Mouse (Mus musculus) left cerebral cortex, adult 9 months (tissue): ENCODE results near the gene Zfp174.
"Not testable (repeated sequence)": the region's sequence is repeated elsewhere in the genome, so short reads cannot be mapped to it uniquely, and the experiment has no call there.

Source experiments
- DNase-seq, 2 experiments: peaks; one replicate each; pipeline ENCODE4 v3.0.0; 2022; ENCODE audit warnings: low spot score in 2 of 2

The Zfp174 gene

DNA sequence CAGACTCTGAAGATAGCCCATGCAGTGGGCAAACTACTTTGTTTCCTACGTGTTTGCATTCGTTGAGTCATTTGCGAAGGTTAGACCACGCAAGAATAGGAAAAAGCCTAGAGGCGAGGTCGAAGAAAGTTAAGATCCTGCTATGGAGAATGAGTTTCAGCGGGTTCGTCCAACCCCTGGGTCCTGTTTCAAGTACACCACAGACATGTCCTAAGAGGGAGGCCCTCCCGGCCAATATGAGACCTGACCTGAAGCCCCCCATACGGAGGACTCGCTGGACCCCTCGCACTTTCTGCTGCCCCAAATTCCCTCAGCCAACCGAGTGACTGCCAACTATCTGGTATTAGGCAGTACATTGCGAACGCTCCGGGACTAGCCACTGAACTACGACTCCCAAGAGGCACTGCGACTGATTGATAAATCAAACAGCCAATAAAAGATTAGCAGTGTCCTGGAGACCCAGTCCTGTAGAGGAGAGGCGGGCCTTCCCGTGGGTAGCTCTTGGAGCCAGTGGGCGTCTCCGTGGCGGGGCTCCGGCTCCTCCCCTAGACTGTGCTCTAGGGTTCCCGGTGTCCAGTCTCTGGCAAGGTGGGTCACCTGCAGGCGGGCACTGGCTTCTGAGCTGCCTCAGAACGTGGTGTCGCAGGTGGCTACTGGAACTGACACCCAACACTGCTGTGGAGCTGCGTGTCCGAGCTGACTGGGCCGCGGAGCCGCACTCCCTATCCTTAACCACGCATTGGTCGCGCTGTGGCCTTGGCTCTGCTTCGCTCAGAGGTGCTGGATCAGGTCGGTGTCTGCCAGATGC is at the start of gene Zfp174:
Gene Zfp174, plus strand, starts transcription at position 558 of the 808 bp plus-strand sequence.
- DNase-seq, result peak; percentile 94 to 95

DNA sequence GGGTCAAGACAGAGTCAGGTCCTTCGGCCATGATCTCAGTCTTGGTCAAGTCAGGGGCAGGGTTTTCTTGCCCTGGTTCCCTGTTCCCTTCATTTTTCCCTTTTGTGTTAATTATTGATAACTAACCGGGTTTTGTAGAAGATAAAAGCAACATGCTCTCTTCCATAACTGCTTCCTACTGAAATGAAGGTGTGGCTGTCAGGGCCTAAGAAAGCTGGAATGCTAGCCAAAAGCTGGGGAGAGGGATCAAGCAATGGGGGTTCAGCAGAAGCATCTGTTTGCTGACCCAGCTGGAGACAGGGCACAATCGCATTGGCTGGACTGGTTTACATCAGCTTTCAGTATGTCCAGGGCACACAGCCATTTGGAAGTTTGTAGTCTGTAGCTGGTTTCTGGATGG is 38.9 kb upstream of the Zfp174 start:
- DNase-seq, result no peak

DNA sequence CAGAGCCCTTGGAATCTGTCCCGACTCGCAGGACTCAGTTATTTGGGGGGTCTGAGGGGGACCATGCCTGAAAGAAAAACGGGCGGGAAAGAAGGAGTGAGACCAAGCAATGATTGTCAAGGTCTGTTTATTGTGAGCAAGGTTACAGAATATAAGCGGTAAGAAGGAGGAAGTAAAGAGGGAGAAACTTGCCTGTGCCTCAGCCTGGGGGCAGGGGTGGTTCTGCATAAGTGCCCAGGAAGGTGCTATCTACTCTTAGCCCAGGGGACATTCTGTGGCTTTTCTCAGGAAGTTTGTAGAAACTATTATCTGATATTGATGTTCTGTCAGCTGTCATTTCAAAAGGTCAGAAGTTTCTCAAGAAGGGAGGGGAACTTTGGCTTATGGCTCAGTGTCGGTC is 32.4 kb upstream of the Zfp174 start:
- not testable (repeated sequence) for DNase-seq

DNA sequence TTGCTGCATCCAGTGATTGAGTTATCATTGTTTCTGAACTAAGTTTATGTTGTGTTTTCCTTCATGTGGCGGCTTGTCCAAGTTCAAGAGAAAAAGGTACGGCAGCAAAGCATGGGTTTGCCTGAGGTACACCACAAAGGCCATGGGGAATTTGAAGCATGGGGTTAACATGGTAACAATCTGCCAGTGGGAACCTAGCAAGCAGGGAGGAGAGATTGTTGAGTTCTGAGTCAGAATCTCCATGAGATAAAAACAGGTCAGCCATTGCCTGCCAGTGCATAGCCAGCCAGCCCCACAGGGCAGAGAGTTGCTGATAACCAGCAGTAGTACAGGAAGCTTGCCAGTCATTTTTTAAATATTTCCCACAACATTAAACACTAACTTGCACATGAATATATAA is 26.9 kb upstream of the Zfp174 start:
- no peak for DNase-seq

DNA sequence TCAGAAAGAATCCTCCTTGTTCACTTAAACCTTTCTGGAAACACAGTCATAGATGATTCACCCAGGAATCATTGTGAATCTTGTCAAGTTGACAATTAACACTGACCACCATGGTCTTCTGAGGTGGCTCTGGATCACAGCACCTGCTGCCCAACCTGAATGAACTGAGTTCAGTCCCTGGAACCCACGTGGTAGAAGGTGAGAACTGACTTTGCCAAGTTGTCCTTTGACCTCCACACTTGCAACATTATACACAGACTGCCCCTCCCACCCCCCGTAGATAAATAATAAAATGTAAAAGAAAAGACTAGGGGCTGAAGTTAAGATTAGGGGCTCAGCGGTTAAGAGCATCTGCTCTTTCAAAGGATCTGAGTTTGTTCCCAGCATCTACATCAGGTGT is 19.0 kb upstream of the Zfp174 start:
- DNase-seq, result no peak

DNA sequence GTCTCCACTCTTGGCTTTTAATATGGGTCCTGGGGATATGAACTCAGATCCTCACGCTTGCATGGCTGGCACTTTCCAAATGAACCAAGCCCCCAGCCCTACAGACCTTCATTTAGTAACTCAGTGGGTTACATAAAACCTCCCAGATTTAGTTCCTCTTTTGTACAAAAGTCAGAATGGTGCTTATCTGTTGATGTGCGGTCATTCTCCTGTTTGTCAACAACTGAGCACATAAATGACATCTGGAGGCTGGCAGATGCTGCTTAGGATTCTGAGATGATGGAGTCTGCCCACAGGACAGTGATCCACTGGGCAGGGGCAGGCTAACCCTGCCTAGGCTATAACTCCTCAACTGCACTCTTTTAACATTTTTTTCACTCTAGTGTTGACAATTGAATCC is 17.3 kb upstream of the Zfp174 start:
- no peak for DNase-seq

DNA sequence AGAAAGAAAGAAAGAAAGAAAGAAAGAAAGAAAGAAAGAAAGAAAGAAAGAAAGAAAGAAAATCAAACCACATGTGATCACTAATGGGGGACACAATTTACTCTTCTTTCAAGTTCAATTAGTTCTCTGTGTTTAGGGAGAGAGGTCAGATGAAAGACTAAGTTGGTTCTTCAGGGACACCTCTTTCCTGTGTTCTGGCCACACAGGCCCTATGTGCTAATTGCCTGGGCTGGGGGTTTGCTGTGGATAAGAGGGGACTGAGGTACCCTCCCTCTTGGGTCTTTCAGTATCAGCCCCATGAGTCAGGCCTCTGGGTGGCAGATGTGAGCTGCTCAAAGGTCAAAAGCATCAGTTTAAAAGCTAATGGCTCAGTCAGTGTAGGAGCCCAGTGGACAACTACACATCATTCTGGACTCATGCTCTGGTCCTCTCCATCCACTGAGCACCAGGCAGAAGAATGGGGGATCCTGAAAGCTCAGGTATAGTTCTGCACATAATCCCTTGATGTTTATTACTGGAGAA is 16.4 kb upstream of the Zfp174 start, which contains the start of gene Olfr15:
Gene Olfr15, plus strand, starts transcription at position 291 of the 522 bp plus-strand sequence.
- DNase-seq, result no peak

DNA sequence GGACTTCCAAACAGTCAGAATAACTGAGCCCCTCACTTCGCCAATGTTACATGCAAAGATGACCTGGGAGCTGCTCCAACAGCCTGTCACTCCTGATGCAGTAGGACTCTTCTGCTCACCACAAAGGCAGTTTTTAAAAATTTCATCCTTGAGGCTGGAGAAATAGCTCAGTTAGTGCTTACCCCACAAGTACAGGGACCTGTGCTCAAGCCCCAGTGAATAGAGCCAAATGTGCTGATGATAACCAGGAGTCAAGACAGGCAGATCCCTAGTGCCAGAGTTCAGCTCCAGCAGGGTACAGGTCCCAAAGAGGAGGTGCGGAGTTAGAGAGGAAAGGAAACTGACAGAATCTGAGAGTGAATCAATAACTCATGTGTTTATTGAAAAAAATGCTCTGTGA is 11.6 kb upstream of the Zfp174 start:
- no peak for DNase-seq

DNA sequence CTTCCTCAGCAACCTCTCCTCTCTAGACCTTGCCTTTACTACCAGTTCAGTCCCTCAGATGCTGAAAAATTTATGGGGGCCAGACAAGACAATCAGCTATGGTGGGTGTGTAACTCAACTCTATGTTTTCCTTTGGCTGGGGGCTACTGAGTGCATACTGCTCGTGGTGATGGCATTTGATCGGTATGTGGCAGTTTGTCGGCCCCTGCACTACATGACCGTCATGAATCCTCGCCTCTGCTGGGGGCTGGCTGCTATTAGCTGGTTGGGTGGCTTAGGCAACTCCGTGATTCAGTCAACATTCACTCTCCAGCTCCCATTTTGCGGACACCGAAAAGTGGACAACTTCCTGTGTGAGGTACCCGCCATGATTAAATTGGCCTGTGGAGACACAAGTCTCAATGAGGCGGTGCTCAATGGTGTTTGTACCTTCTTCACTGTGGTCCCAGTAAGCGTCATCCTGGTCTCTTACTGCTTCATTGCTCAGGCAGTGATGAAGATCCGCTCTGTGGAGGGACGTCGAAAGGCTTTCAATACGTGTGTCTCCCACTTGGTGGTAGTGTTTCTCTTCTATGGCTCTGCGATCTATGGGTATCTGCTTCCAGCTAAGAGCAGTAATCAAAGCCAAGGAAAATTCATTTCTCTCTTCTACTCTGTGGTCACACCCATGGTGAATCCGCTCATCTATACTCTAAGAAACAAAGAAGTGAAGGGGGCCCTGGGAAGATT is 7.7 kb upstream of the Zfp174 start:
- DNase-seq, result no peak

DNA sequence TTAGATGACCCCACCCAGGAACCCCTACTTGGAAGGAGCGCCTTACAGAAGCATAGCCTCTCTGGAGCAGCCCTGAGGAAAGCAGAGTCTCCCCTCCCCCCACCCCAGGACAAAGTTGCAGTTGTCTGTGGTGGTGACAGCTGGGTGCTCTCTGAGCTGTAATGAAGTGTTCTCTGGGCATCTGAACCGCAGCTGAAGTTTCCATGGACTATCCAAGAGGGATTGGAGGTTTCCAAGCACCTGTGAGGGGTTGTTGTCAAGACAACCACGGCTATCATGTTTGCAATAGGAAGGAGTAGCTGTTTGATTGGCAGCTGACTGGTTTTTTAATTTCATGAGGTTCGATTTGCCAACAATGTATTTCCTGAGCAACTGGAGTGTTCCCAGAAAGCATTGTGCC is 4.1 kb upstream of the Zfp174 start:
- no peak for DNase-seq

DNA sequence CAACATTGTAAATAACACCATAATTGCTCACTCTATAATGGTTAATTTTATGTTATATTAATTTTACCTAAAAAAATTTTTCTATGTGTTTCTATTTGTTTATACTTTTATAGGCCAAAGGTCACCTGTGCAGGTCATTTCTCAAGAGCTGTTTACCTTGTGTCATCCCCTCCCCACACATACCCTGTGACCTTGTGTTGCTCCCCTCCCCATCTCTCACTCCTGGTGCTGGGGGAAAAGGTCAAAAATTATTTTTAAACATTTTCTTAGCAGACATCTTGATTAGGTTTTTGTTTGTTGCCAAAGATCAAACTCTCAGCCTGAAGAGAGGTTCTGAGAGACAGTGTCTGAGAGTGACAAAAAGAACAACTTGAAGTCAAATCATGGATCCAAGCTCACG is 3.3 kb upstream of the Zfp174 start:
- DNase-seq, result no peak

DNA sequence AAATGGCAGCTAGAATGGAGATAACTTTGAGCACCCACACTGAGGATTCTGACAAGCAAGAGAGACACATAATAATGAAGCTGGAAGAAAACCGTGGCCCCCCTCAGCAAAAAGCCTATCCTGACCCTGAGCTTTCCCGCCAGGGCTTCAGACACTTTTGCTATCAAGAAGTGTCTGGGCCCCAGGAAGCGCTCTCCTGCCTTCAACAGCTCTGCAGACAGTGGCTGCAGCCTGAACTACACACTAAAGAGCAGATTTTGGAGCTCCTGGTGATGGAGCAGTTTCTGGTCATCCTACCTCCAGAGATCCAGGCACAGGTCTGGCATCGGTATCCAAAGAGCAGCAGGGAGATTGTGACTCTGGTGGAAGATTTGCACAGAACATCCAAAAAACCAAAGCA is 803 bp downstream of the Zfp174 start:
- no peak for DNase-seq

DNA sequence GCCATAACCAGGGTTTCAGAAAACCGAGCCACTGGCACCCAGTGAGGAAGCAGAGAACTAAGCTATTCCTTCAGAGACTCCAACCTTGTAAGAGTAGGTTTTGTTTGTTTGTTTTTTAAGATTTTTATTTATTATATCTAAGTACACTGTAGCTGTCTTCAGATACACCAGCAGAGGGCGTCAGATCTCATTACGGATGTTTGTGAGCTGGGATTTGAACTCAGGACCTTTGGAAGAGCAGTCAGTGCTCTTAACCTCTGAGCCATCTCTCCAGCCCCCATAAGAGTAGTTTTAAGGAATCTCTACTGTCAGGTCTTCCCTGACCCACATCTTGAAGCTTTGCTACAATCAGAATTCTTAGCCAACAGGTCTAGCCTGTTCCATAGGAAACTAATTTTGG is 1.3 kb downstream of the Zfp174 start:
- DNase-seq, result no peak

DNA sequence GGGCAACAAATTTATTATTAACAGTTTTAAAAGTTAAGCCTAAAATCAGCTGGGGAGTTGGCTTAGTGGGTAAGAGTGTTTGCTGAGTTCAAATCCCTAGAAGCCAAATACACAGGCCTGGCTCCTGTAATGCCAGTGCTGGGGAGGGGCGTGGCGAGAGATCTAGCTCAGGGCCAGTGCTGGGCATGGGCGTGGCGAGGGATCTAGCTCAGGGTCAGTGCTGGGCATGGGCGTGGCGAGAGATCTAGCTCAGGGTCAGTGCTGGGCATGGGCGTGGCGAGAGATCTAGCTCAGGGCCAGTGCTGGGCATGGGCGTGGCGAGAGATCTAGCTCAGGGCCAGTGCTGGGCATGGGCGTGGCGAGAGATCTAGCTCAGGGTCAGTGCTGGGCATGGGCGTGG is 4.2 kb downstream of the Zfp174 start:
- not testable (repeated sequence) for DNase-seq

DNA sequence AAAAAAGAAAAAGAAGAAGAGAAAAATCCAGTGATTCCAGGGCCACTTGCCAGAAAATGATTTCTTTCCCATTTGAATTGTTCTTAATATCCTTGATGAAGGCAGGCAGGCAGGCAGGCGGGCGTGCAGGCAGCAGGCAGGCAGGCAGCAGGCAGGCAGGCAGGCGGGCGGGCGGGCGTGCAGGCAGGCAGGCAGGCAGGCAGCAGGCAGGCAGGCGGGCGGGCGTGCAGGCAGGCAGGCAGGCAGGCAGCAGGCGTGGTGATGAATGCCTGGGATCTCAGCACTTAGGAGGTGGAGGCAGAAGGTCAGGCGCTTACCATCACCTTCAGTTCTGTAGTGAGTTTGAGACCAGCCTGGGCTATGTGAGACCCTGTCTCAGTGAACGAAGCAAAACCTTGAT is 5.5 kb downstream of the Zfp174 start:
- DNase-seq, result no peak

DNA sequence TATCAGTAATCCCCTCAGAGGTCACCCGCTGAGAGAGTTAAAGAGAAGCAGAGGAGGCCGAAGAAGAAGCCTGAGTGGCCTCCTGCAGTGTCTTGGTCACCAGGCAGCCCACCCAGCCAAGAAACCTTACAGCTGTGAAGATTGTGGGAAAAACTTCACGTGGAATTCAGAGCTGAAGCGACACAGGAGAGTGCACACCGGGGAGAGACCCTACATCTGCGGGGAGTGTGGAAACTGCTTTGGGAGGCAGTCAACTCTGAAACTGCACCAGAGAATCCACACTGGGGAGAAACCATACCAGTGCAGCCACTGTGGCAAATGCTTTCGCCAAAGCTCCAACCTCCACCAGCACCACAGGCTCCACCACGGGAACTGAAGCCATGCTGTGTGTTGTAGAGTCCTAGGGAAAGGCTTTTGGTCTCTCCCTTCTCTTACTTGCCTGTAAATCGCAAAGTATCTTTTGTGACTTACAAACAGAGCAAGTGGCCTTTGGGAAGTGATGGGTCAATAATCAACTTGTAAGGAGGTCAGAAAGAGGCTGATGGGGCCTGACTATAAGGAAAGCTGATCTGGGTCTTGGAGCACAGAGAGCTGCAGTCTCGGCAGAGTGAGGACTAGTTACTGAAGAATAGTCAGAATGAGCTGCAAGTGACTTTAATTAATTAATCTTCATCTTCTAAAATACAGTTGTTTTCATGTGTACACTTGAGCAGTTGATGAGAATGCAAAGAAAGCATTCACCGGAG is 7.5 kb downstream of the Zfp174 start:
- no peak for DNase-seq

DNA sequence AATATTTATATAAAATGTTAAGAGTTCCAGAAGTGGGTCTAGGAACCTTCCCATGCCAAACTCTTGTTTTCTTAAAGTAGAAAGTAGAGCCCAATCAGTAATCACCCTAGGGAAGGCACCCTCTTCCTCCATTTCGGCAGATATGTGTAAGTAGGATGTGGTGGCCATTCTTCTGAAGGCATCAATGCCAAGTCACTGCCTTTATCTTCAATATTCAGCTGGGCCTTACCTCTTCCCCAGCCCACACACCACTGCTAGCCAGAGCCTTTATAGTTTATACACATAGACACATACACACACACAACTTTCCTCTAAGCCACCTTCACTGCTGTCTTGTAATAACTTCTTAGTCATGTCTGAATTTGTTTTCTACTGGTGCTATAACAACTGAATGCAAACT is 8.7 kb downstream of the Zfp174 start:
- DNase-seq, result no peak

DNA sequence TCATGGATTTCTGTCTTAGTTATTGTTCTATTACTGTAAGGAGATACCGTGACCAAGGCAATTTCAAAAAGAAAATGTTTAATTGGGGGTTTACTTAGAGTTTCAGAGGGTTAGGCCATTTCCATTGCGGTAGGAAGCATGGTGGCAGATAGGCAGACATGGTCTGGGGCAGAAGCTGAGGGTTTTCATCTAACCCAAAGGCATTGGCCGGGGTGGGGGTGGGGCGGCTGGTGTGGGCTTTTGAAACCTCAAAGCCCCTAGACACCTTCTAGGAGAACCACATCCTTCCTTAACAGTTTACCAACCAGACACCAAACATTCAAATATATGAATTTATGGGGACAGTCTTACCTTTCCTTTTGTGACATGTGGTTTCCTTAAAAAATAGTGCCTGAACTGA is 12.2 kb downstream of the Zfp174 start:
- no peak for DNase-seq

DNA sequence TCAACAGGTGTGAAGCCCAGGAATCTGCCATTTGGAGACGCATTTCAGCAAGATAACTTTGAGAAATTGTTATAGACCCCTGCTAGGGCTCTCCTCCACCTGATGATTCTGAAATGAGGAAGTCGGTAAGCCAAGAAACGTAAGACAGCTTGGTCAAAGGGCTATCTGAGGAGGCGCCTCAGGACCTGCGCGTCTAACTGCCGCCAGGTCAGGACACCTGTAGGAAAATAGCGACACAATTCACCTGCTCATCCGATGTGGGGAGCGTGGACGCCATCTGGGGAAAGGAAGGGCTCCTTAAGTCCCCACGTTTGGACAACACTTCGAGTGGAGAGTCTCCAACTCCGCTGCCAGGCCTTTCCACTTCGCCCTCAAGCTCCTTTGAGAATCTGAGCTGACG is 24.7 kb downstream of the Zfp174 start:
- DNase-seq, result no peak

DNA sequence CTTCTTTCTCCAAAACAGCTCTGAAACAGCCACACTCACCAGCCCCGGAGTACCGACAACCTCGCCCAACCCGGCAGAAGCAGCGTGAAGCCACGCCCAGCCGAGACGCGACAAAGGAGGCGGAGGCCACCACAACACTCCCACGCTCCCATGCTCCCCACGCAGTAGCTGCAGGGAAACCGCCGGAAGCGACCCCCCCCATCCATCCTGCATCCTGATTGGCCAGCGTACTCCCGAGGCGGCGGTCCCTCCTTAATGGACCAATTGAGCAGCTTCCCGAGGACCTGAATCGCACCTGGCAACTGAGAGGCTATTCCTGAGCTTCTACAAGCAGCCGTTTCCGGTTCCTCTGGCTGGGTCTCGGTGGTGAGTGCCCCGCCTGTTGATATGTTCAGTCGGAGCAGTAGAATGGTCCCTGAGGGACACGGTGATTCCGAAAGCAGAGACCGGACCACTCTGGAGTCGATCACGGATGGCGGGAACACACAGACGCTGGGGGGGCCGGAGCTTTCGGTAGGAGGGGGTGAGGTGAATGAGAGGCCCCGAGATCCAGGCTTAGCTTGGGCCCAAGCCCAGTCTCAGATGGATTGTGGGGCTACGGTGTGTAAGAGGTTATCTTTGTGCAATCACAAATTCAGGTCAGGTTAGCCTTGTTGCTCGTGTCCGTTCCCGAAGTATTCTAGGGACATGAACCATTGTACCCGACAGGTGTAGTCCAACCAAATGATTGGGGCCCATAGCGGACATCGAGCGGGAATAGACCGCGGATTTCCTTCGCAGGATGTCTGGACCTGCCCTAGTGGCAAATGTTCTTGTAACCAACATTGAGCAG is 25.4 kb downstream of the Zfp174 start, which contains the start of gene Naa60:
Gene Naa60, plus strand, starts transcription at position 160 of the 832 bp plus-strand sequence.
- peak; percentile 83 to 87 for DNase-seq

DNA sequence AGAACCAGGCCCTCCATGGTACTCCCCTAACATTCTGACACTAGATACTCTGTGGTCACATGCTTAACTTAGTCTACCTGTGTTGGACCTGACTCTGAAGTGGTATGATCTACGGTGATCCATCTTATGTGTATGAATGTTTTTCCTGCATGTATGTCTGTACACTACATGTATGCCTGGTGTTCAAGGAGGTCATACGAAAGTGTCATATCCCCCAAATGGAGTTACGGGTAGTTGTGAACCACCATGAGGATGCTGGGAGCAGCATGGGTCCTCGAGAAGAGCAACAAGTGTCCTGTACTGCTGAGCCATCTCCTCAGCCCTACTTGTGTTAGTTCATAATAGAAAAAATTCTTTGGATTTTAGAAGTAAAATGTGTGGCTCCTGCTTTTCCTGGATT is 29.3 kb downstream of the Zfp174 start:
- no peak for DNase-seq
